Mouse (Mus musculus): ENCODE data around the gene Ptger4. TPM values are rescaled to one million over a fixed set of nuclear protein-coding genes. Genes with fewer than 3 reads are reported as not detected.

Gene Ptger4
- polyA plus RNA-seq, 1 experiment from 2014 or later, result 4.0 TPM

GRCm38 (mm10) chr15:5250182-5250581 lies 6.2 kb upstream of the Ptger4 start:
- no peaks in the 10 kb centered on the region for H3K27me3 ChIP-seq
- ATAC-seq (ENCODE audit: insufficient number of reproducible peaks, insufficient read depth, low FRiP score, low TSS enrichment), result no peak
- no peaks in the 10 kb centered on the region for H3K4me1 ChIP-seq
- no peaks in the 10 kb centered on the region for H3K36me3 ChIP-seq
- no peak overlapping the region for H3K4me2 ChIP-seq (replicated peaks)
- no peak overlapping the region for H3K9ac ChIP-seq
- H3K27ac ChIP-seq, result no peak overlapping the region
- H3K9me3 ChIP-seq, result no peaks in the 10 kb centered on the region
- 81% methylated on average over 4 of the region's 4 CpGs for WGBS
- no peak overlapping the region for H3K4me3 ChIP-seq

DNA sequence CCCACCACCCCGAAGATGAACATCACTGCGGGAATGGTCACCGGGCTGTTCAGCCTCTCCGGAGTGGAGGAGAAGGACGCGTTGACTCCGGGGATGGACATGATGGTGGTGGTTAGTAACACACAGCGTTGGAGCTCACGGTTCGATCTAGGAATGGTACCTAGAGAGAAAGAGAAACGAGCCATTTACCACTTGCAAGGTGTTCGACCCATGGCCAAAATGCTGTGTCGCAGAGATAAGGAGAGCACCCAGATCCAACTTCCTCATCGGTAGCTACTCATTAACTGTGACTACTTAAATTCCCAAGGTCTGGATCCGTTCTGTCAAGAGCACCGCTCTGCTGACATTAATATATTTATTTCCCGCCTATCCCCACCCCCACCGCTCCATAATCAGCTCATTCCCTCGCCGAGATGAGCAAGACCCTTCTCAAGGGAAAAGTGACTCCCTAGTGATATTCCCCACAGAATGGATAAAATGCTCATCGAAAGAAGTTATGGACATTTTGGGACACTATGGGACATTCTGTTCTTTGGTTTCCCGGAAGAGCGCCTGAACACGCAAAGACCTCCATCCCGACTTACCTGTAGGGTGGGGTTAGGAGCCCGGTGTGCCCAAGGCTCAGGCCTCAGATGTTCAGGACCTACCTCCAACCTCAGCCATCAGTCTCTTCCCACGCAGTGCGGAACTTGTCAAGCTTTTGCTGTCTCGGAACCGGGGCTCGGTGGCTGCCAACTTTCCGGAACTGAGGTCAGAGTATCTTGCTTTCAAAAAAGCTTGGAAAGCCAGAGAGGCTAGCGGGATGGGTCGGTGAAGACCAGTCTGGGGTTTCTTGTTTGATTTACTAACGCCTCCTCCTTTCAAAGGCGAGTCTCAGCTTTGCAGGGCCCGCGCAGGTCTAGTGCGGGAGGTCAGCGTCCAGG lies 690 bp downstream of the Ptger4 start:
- ATAC-seq (ENCODE audit: insufficient number of reproducible peaks, insufficient read depth, low FRiP score, low TSS enrichment), result no peak
- Histone ChIP-seq H3K27me3 (peaks cover 33% of the 10 kb centered on the region), H3K36me3 (no peaks in the 10 kb centered on the region), H3K9me3 (no peaks in the 10 kb centered on the region), H3K27ac (no peak overlapping the region), H3K4me2 (replicated peaks) (peak overlapping the region; percentile 99), H3K9ac (no peak overlapping the region; the same call in none of the 2 replicates), H3K4me1 (peaks cover 18% of the 10 kb centered on the region), H3K4me3 (peak overlapping the region; percentile 61)
- 6% methylated on average over 40 of the region's 40 CpGs for WGBS

DNA sequence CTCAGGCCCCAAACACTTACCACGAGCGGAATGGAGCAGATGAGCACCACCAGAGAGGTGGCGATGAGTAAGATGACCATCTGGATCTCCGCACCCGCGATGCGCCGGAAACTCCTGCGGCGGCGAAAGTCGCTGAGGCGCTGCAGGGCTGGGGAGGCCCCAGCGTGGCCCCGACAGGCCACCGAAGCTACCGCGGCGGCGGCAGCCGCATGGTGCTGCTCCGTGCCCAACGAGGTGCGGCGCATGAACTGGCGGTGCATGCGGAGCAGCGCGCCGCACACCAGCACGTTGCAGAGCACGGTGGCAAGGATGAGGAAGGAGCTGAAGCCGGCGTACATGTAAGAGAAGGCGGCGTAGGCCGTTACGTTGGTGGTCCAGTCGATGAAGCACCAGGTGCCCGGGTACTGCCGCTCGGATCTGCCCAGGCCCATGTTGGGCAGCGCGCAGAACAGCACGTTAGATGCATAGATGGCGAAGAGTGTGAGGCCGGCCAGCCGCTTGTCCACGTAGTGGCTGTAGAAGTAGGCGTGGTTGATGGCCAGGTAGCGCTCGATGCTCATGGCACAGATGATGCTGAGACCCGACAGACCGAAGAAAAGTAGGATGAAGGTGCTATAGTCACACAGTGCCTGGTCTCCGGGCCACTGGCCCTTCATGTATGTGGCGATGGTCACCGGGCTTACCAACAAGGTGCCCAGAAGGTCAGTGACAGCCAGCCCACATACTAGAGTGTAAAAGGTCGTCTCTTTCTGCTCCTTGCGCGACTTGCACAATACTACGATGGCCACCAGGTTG lies 1.5 kb downstream of the Ptger4 start:
- Histone ChIP-seq H3K9ac (peak overlapping the region; percentile 50), H3K27ac (no peak overlapping the region), H3K36me3 (no peaks in the 10 kb centered on the region), H3K4me3 (peak overlapping the region; percentile 61), H3K27me3 (peaks cover 33% of the 10 kb centered on the region), H3K9me3 (no peaks in the 10 kb centered on the region), H3K4me1 (peaks cover 18% of the 10 kb centered on the region), H3K4me2 (replicated peaks) (peak overlapping the region; percentile 99)
- WGBS, result 2% methylated on average over 61 of the region's 61 CpGs
- 0 out of 2 replicates have a peak, but pooled peaks have one; percentile 19 for ATAC-seq (ENCODE audit: insufficient number of reproducible peaks, insufficient read depth, low FRiP score, low TSS enrichment)

- Histone ChIP-seq H3K27ac (no peak overlapping the region), H3K27me3 (peaks cover 33% of the 10 kb centered on the region), H3K9ac (peak overlapping the region; percentile 50; the same call in 1 of the 2 replicates), H3K9me3 (no peaks in the 10 kb centered on the region), H3K4me1 (peaks cover 18% of the 10 kb centered on the region), H3K4me2 (replicated peaks) (peak overlapping the region; percentile 99), H3K4me3 (peak overlapping the region; percentile 61), H3K36me3 (no peaks in the 10 kb centered on the region)
- 18% methylated on average over 12 of the region's 12 CpGs for WGBS
- ATAC-seq (ENCODE audit: insufficient number of reproducible peaks, insufficient read depth, low FRiP score, low TSS enrichment), result no peak
Observed at GRCm38 (mm10) chr15:5241304-5242201, 2.4 kb downstream of the Ptger4 start.

DNA sequence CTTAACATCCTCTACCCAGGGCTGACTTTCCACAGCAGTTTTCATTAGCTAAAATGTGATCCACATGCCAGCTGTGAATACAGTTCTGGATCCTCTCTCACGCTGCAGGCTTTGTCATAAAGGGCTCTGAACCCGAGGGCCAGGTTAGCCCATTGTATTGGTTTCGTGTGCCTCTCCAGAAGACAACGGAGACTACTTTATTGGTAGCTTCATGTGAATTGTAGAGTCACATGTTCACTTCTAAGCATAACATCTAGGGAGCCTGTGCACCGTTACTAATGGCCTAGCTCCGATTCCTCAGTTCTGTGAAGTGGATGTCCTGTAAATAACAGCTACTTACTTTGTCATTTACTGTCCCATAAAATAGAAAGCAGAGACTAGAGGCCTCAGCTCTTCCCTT lies 3.6 kb downstream of the Ptger4 start:
- Histone ChIP-seq H3K36me3 (no peaks in the 10 kb centered on the region), H3K4me3 (no peak overlapping the region), H3K4me1 (peaks cover 18% of the 10 kb centered on the region), H3K9me3 (no peaks in the 10 kb centered on the region), H3K9ac (no peak overlapping the region), H3K27me3 (peaks cover 33% of the 10 kb centered on the region), H3K4me2 (replicated peaks) (peak overlapping the region; percentile 17; the same call in 1 of the 2 replicates), H3K27ac (no peak overlapping the region)
- ATAC-seq (ENCODE audit: insufficient number of reproducible peaks, insufficient read depth, low FRiP score, low TSS enrichment), result no peak
- 71% methylated on average over 6 of the region's 6 CpGs for WGBS

GRCm38 (mm10) chr15:5239901-5240300 lies 4.1 kb downstream of the Ptger4 start:
- no peaks in the 10 kb centered on the region for H3K36me3 ChIP-seq
- H3K4me2 ChIP-seq (replicated peaks), result 0 out of 2 replicates have a peak overlapping the region, but pooled peaks have one; percentile 17
- no peak for ATAC-seq (ENCODE audit: insufficient number of reproducible peaks, insufficient read depth, low FRiP score, low TSS enrichment)
- H3K9me3 ChIP-seq, result no peaks in the 10 kb centered on the region
- WGBS, result 67% methylated on average over 6 of the region's 6 CpGs
- H3K27me3 ChIP-seq, result peaks cover 32% of the 10 kb centered on the region
- no peak overlapping the region for H3K9ac ChIP-seq
- H3K4me3 ChIP-seq, result no peak overlapping the region
- H3K27ac ChIP-seq, result no peak overlapping the region
- H3K4me1 ChIP-seq, result peaks cover 18% of the 10 kb centered on the region

DNA sequence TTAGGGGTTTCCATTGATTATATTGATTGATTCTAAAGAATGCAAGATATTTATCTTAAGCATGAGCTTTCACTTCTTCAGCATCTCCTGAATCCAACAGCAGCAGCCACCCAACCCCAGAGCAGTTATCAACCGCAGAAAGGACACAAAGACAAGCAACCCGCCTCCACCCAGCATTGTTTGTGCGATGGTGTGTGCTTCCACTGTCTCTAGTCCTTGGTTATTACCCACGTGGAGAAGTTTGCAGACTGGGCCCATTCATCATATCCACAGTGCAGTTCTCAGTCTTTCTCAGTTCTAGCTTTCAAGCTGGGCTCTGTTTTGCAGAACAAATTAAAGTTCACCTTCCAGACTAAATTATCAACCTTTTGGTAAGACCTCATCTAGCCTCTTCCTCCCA lies 4.6 kb downstream of the Ptger4 start:
- H3K9me3 ChIP-seq, result no peaks in the 10 kb centered on the region
- H3K4me1 ChIP-seq, result peaks cover 18% of the 10 kb centered on the region
- H3K9ac ChIP-seq, result no peak overlapping the region
- H3K27me3 ChIP-seq, result peaks cover 28% of the 10 kb centered on the region
- no peaks in the 10 kb centered on the region for H3K36me3 ChIP-seq
- H3K4me3 ChIP-seq, result no peak overlapping the region
- no peak overlapping the region for H3K4me2 ChIP-seq (replicated peaks)
- 75% methylated on average over 4 of the region's 4 CpGs for WGBS
- H3K27ac ChIP-seq, result no peak overlapping the region
- no peak for ATAC-seq (ENCODE audit: insufficient number of reproducible peaks, insufficient read depth, low FRiP score, low TSS enrichment)

- Histone ChIP-seq H3K27me3 (peaks cover 20% of the 10 kb centered on the region), H3K4me3 (no peak overlapping the region), H3K4me1 (peaks cover 14% of the 10 kb centered on the region), H3K27ac (no peak overlapping the region), H3K4me2 (replicated peaks) (no peak overlapping the region), H3K9me3 (no peaks in the 10 kb centered on the region), H3K36me3 (no peaks in the 10 kb centered on the region), H3K9ac (no peak overlapping the region)
- ATAC-seq (ENCODE audit: insufficient number of reproducible peaks, insufficient read depth, low FRiP score, low TSS enrichment), result no peak
- 84% methylated on average over 4 of the region's 4 CpGs for WGBS
Observed at GRCm38 (mm10) chr15:5238553-5238952, 5.4 kb downstream of the Ptger4 start.

DNA sequence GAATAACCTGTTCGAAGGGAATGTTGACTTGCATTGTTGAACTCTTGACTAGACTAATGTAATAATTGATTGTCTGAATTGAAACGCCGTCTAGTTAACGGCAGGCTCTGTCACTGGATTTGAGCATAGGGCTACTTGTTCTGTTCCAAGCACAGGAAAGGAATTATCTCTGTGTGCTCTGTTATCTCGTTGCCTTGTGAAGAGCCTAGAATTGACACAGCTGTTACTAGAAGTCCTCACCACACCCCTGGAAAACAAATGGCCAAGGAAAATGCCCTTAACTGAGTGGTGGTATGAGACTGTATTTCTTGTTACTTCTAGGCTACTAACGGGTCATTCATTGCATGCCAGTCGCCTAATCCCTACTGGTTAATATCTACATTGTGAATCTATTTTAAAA lies 5.9 kb downstream of the Ptger4 start:
- 77% methylated on average over 7 of the region's 7 CpGs for WGBS
- no peak for ATAC-seq (ENCODE audit: insufficient number of reproducible peaks, insufficient read depth, low FRiP score, low TSS enrichment)
- H3K4me2 ChIP-seq (replicated peaks), result no peak overlapping the region
- no peak overlapping the region for H3K9ac ChIP-seq
- H3K27ac ChIP-seq, result no peak overlapping the region
- no peaks in the 10 kb centered on the region for H3K36me3 ChIP-seq
- peaks cover 15% of the 10 kb centered on the region for H3K27me3 ChIP-seq
- no peaks in the 10 kb centered on the region for H3K9me3 ChIP-seq
- H3K4me1 ChIP-seq, result peaks cover 13% of the 10 kb centered on the region
- H3K4me3 ChIP-seq, result no peak overlapping the region

- Histone ChIP-seq H3K27me3 (peaks cover 6% of the 10 kb centered on the region), H3K4me2 (replicated peaks) (no peak overlapping the region), H3K9ac (no peak overlapping the region), H3K4me1 (peaks cover 4% of the 10 kb centered on the region), H3K4me3 (no peak overlapping the region), H3K9me3 (no peaks in the 10 kb centered on the region), H3K27ac (no peak overlapping the region), H3K36me3 (no peaks in the 10 kb centered on the region)
- ATAC-seq (ENCODE audit: insufficient number of reproducible peaks, insufficient read depth, low FRiP score, low TSS enrichment), result no peak
- 60% methylated on average over 7 of the region's 7 CpGs for WGBS
Observed at GRCm38 (mm10) chr15:5237012-5237660, 6.9 kb downstream of the Ptger4 start.

DNA sequence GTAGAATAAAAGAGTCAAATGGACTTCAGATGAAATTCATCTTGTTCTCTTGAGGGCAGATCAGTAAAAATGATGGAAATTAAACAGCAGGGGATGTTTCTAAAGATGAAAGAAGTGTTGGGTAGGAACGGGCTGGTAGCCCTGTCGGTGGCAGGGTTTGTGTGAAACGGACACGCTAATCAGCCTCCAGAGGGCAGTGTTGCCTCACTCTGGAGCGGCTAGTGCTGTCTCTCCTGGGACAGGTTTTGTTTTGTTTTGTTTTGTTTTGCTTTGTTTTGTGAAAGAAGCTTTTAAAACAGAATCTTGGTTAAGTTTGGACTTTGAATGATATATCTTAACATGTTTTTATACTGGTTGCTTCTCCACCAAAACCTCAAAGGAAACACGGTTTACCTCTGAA lies 7.4 kb downstream of the Ptger4 start:
- ATAC-seq (ENCODE audit: insufficient number of reproducible peaks, insufficient read depth, low FRiP score, low TSS enrichment), result no peak
- 14% methylated on average over 6 of the region's 6 CpGs for WGBS
- H3K27me3 ChIP-seq, result peaks cover 3% of the 10 kb centered on the region; the same call in 1 of the 2 replicates
- H3K36me3 ChIP-seq, result no peaks in the 10 kb centered on the region
- H3K4me2 ChIP-seq (replicated peaks), result no peak overlapping the region
- H3K4me3 ChIP-seq, result no peak overlapping the region
- H3K9ac ChIP-seq, result no peak overlapping the region
- H3K4me1 ChIP-seq, result no peaks in the 10 kb centered on the region
- H3K9me3 ChIP-seq, result no peaks in the 10 kb centered on the region
- H3K27ac ChIP-seq, result no peak overlapping the region
